Mouse (Mus musculus) lung, postnatal 14 days (tissue): ENCODE results near the gene Slbp.

ENCODE experiments used
- DNase-seq: peaks from one replicate; pipeline ENCODE4 v3.0.0; 2021

Slbp gene

DNA sequence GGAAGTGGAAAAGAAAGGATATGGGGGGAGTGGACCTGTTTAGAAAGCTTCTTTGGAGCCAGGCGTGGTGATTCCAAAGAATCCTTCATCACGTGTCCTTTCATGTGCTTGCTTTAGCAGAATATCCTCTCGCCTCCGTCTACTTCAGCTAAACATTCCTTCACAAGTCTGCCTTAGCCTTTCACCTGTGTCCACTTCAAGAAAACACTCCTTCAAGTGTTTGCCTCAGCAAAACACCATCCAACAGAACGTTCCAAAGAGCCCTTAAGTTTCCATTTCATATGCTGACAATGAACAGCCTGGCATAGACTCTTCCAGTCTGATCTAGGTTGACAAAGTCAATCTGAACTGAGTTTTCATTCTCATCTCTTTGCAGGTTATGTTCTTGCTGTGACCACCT lies 25.9 kb upstream of the Slbp start:
- no peak for DNase-seq

- peak; percentile 84 for DNase-seq
These were observed 23.6 kb upstream of the Slbp start for GRCm38 (mm10) chr5:33675964-33676363.

DNA sequence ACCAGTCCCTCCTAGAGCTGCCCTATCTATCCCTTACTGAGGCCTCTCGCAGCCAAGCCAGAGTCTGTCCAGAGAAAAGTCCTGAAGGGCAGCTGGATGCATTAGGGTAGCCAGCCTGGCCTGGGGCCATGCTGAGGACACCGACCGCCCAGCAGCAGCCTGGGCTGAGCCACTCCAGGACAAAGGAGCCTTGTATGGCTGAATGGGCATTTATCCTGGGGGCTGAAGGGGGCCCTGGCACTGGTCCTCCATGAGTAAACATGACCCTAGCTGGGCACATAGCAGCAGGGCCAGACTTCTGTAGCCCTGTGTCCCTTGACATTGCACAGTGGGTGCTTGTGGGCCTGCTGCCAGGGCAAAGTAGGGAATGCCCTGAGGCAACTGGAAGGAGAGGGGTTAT lies 22.1 kb upstream of the Slbp start:
- DNase-seq: no peak

DNA sequence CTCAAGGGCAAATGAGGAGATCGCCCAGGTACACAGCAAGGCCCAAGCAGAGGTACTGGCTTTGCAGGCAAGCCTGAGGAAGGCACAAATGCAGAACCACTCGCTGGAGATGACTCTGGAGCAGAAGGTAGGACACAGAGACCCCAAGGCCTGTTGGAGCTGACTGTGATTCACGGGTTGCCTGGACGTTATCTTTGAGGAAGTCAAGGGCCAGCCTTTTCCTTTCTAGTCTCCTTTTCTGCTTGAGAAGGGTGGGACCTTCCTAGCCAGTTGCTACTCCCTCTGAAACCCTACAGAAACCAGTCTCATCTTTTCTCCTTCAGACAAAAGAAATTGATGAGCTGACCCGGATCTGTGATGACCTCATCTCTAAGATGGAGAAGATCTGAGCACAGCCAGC lies 19.3 kb upstream of the Slbp start:
- no peak for DNase-seq

GRCm38 (mm10) chr5:33668223-33668622 lies 15.8 kb upstream of the Slbp start:
- DNase-seq: peak; percentile 62

DNA sequence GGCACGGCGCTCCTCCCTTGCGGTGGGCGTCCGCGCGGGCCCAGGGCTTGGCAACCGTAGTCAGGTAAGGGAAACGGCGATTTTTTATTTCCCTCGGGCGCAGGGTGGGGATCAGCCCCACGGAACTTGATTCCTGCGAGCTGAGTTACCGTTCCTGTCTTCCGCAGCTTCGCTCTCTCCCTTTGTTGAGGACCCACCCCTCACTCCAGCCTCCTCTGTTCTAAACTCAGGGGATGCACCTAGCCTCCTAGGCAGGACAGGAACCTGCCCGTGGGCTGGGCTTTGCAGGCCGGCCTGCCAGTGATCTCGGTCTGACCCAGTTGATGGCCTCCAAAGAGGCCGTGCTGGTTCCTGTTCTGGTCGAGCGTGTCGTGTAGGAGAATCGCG lies 6.3 kb upstream of the Slbp start:
- DNase-seq: no peak

DNA sequence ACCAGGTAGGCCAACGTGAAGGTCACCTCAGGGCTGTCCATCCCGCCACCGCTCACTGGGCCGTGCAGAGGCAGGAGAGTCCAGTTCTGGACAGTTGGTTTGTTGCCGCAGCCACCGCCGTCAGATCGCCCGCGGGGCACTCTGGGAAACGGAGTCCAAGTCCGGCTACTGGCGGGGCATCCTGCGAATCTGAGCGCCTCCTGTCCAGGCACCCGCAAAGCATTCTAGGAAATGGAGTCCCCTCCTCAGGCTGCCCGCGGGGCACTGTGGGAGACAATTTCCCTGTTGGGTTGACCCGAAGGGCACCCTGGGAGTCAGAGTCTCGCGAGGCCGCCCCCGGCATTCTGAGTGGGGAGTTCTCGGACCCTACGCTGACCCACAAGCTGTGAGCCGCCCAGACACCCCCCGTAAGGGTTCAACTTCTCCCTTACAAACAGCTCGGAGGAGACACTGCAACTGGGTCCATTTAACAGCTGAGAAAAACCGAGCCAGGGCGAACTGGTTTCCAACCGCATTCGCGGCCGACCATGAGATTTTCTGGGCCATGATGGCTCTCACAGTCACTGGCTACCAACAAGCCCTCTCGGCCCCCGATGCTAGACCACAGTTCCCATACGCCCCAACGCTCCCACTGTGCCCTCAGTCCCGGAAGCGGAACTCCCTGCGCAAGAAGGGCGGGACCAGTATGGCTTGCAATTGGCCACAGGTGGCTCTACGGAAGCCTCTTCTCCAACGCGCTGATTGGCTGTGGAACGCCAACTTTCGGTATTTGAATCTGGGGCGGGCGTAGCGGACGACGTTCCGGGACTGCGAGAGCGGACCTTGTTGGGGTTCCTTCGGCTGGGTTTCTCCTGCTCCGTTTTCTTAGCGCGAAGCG lies 5.7 kb upstream of the Slbp start, which contains the start of the genes Tacc3 and Tmem129:
TSS of gene Tacc3 (plus strand) at position 342 of the 877 bp plus-strand sequence.
TSS of gene Tmem129 (minus strand) at position 630 of the 877 bp plus-strand sequence.
- DNase-seq: peak; percentile 95

DNA sequence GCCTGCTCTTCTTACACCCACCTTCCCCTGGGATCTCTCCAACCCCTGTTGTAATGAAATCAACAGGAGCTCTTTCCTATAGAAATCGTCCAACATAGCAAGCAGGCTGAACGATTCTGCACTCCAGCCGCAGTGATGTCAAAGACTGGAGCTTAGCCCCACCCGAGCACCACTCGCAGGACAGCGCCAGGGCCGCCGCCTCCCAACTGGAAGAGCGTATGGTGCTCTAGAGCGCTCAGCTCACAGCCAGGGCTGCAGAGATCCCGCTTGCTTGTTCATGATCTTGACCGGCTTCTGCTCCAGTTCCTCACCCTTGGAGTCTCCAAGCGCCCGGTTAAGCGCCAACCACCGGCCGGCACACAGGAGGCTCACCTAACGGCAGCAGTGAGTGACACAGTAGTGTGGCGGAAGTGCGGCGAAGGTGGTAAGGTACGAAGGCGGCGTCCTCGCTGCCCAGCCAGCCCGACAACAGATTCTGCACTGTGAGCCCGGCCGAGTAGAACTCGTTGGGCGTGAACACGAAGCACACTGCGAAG lies 4.9 kb upstream of the Slbp start:
- no peak for DNase-seq

GRCm38 (mm10) chr5:33656739-33657138 lies 4.4 kb upstream of the Slbp start:
- DNase-seq: no peak

- DNase-seq: no peak
These were observed 3.0 kb upstream of the Slbp start for GRCm38 (mm10) chr5:33655251-33655840.

GRCm38 (mm10) chr5:33654424-33654823 lies 2.0 kb upstream of the Slbp start:
- DNase-seq: no peak

DNA sequence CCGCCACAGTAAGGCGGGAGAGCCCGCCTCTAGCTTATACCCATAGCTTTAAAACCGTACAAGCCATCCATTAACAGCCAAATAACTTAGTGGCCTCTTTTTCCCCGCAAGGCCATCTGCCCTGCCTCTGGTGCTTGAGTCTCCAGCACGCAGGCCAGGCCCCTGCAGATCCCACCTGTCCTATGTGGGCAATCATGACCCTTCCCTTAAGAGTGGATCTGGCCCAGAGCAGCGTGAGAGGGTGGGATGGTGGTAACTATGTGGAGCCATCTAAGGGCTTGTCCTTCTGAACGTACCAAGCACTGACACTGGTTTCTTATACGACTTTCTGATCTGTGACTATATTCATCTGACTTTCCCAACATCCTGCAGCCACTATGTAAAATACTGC lies 404 bp upstream of the Slbp start:
- no peak for DNase-seq

DNA sequence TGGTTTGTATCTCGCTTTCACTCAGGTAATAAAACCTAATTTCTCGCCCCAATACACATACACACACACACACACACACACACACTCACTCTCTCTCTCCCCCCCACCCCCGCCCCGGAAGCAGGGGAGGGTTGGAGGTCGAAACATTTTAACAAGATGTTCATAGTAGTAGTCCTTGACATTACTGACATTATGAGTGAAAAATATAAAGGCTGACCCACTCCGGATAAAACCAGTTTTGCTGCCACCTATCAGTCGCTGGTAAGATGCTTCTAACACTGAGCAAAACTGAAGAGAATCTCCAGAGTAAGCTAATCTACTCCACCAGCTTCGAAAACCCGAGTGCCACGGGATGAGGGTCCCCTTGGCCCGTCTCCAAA lies 843 bp downstream of the Slbp start:
- DNase-seq: no peak

GRCm38 (mm10) chr5:33651017-33651416 lies 1.4 kb downstream of the Slbp start:
- no peak for DNase-seq

DNA sequence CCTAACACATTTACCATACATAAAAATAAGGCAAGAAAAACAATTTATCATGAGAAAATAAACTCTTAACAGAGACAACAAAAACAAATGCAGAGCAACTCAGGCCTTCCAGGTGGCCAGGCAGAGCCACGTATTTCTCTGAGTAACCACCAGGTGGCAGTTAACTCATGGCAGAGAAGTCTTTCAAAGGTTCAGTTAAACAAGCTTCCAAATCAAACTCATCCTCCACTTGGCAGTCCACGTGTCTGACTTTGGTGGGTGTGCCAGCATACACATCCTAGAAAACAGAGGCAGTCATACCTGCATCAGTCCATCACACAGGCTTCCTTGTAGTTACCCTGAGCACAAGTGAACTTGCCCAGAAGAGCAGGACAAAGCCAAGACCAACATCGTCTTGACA lies 11.7 kb downstream of the Slbp start:
- peak; percentile 35 for DNase-seq

DNA sequence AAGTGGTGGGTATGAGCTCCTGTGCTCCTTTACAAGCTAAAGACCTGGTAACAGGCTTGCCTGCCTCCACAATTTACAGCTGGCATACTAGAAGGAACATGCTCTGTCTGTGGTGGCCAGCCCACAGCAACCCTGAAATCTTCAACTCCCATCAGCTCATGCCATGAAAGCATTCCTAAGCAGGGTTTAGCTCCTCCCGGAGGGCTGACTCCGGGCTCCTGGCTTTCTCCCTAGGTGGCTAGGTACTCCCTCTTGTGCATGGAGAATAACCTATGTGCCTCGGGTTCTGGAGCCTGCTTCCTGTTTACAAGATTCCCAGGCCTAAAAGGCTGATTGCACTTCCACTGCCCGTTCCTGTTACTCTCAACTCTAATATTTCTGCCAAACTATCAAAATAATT lies 13.5 kb downstream of the Slbp start:
- DNase-seq: no peak

DNA sequence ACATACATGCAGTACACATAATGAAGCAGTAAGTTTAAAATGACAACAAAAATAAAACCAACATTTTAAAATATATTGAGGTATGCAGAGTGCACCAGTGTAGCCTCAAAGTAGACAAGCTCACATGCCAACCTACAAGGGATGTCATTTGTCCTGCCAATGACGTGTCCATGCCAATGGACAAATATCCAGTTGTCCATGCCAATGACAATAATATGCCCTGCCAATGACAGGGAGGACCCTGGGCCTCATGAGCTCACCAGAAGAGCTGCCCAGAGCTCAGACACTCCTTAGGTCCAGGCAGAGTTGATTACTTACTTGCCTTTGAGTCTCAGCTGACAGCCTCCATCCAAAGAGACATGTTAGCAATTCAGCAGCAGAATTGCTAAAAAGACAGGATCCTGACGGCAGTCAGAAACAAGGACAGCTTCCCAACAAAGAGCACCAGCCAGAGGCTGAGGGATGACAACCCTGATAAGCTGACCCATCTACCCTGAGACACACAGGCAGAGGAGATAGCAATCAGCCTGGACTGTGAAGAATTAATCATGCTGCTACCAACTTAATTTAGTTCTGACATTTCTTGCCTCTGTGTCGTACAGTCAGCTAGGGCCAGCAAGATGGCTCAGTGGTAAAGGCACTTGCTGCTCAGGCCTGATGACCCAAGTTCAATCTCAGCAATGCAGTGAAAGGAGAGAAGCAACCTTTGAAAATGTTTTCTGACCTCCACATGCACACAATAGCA lies 14.6 kb downstream of the Slbp start:
- DNase-seq: no peak

DNA sequence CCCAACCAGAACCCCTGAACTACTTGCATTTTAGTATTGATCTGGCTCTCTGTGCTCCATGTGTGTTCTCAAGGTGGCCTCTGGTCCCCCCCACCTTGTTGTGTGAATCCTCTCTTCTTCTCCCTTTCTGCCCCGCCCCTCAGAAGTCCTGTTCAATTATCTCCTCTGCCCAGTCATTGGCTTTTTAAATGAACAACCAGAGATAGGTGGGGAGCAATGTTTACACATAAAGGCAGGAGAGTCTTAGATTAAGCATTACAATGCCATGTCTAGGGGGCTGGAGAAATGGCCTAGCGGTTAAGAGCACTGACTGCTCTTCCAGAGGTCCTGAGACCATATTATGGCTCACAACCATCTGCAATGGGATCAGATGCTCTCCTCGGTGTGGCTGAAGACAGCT lies 17.0 kb downstream of the Slbp start:
- no peak for DNase-seq

- no peak for DNase-seq
These were observed 19.8 kb downstream of the Slbp start for GRCm38 (mm10) chr5:33632526-33632925.

DNA sequence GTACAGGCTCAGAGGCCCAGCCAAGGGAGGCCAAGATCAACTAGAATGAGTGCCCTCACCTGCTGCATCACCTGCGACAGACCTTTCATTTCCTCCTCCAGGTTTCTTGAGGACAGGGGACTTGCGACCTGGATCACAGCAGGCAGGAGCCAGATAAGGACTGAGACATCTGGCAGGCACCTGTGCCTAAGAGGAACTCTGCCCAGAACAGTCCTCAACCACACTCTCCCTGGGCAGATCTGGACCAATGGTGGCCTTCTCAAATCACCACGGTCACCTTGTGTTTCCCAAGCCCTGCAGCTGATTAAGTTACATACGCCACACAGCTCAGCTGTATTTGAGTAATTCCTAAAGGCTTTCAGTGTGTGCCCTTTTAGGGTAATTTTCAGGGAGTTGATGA lies 21.8 kb downstream of the Slbp start:
- no peak for DNase-seq

GRCm38 (mm10) chr5:33630061-33630460 lies 22.3 kb downstream of the Slbp start:
- DNase-seq: peak; percentile 38

DNA sequence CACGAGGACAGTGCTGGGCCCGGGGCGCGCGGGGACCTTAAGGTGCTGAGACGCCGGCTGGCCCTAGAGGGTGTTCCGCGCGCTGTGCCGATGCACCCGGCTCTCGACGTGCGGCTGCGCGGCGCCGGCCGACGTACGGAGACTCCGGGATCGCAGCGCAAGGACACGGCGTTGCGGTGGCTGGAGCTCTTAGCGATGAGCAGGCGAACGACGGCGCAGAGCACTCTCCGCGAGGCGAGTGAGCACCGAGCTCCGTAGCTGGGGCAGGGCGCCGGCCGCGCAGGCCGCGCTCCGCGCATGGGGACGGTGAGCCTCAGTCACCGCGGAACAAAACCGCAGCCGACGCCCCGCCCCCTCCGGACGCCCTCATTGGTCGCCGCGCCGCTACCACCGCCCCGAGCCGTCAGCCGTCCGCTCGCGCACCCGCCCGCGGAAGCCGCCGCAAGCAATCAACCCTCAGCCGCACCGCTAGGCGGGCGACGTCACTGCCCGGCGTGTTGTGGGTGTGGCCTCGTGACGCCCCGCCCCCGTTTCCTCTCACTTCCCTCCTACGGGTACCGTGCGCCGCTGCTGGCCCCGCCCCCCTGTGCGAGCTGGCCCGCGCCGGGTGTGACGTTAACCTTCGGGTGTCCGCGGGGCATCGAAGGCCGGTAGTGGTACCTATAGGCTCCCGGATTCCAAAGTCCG lies 22.9 kb downstream of the Slbp start, which contains the start of the genes Fam53a and Gm9903:
TSS of gene Fam53a (minus strand) at position 335 of the 687 bp plus-strand sequence.
TSS of gene Gm9903 (plus strand) at position 625 of the 687 bp plus-strand sequence.
- DNase-seq: peak; percentile 100
